In the genomic region with DNA sequence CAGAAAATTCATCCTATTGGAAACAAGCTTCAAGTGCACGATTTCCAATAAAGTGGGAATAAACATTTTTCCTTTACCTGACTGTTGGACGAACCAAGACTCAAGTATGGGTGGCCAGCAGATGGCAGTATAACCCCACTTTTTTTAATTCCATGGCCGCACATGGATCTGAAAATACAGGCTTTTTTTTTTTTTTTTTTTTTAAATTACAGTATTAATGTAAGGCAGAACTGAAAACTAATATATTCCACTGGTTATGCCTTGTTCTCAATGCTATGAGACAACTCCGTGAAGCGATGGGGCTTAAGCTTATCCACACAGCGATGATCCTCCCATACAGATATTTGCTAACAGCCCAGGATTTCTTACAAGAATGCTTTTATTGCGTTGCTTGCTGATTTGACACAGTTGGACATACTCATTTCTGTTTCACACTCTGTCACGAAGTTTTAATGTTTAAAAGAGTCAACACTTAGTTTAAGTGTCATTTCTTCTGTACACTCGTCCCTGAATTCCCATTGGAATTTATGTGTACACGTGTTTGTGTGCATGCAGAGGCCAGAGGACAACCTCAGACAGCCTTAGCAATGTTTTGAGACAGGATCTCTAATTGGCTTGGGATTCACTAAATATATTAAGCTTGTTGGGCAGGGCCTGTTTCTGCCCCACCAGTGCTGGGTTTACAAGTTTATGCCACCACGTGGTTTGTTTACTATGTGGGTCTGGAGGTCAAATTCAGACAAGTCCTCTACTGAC, we compare ENCODE assay signal across 8 mouse cellular contexts.
A peak's percentile ranks its signal among the peaks of the same experiment; 100 is the strongest.
DNase-seq lines count a peak whose midpoint lies in the region; ATAC-seq and TF ChIP-seq lines count a peak whose summit lies in the region.

No protein-coding gene starts in this region.

- no peak for ATAC-seq in intestine, postnatal 0 days
- ATAC-seq in intestine, embryonic 15.5 days = no peak
- ATAC-seq in hindbrain, embryonic 16.5 days = peak; percentile 74
- ATAC-seq in stomach, embryonic 14.5 days (ENCODE audit: insufficient number of reproducible peaks, insufficient read depth, low FRiP score, low read depth) = no peak

- peak overlapping the region; percentile 42 for H3K4me2 ChIP-seq in intestine, postnatal 0 days (replicated peaks; ENCODE audit: low read depth)
- H3K4me2 ChIP-seq in intestine, embryonic 15.5 days (replicated peaks) = no peak overlapping the region
- peak overlapping the region; percentile 34 for H3K4me2 ChIP-seq in hindbrain, embryonic 16.5 days (ENCODE audit: low read length)
- 0 out of 2 replicates have a peak overlapping the region, but pooled peaks have one; percentile 2 for H3K4me2 ChIP-seq in stomach, embryonic 14.5 days (replicated peaks; ENCODE audit: low read depth, low read length)

- H3K4me1 ChIP-seq in intestine, postnatal 0 days (replicated peaks; ENCODE audit: control insufficient read depth, insufficient read depth, low read length) = no peaks in the 10 kb centered on the region
- no peaks in the 10 kb centered on the region for H3K4me1 ChIP-seq in intestine, embryonic 15.5 days (replicated peaks)
- no peaks in the 10 kb centered on the region for H3K4me1 ChIP-seq in hindbrain, embryonic 16.5 days (ENCODE audit: control insufficient read depth, insufficient read depth, low read depth, low read length)
- no peaks in the 10 kb centered on the region for H3K4me1 ChIP-seq in stomach, embryonic 14.5 days (ENCODE audit: control insufficient read depth, insufficient read depth, low read length)

- no peak overlapping the region for H3K4me3 ChIP-seq in intestine, postnatal 0 days (ENCODE audit: low read depth, low read length)
- H3K4me3 ChIP-seq in intestine, embryonic 15.5 days (replicated peaks) = no peak overlapping the region
- H3K4me3 ChIP-seq in hindbrain, embryonic 16.5 days (ENCODE audit: low read length) = no peak overlapping the region
- H3K4me3 ChIP-seq in stomach, embryonic 14.5 days (ENCODE audit: low read depth, low read length) = no peak overlapping the region

- H3K9me3 ChIP-seq in intestine, postnatal 0 days (ENCODE audit: control insufficient read depth) = no peaks in the 10 kb centered on the region
- no peaks in the 10 kb centered on the region for H3K9me3 ChIP-seq in intestine, embryonic 15.5 days
- no peaks in the 10 kb centered on the region for H3K9me3 ChIP-seq in hindbrain, embryonic 16.5 days (ENCODE audit: control insufficient read depth, low read length)
- H3K9me3 ChIP-seq in stomach, embryonic 14.5 days (ENCODE audit: control insufficient read depth, low read depth, low read length) = no peaks in the 10 kb centered on the region

- WGBS in intestine, postnatal 0 days = 28% methylated on average over 11 of the region's 11 CpGs
- WGBS in intestine, embryonic 15.5 days = 31% methylated on average over 11 of the region's 11 CpGs
- WGBS in hindbrain, embryonic 16.5 days = 35% methylated on average over 11 of the region's 11 CpGs
- WGBS in stomach, embryonic 14.5 days = 33% methylated on average over 11 of the region's 11 CpGs

- DNase-seq in NIH3T3 (ENCODE audit: low read depth) = peak; percentile 83
- peak; percentile 79 for DNase-seq in embryo, embryonic 11 days
- DNase-seq in lung, postnatal 14 days = peak; percentile 15
- no peak for DNase-seq in ovary, adult 18-20 months (ENCODE audit: low spot score)

- no peaks in the 10 kb centered on the region for H3K36me3 ChIP-seq in intestine, postnatal 0 days (ENCODE audit: control insufficient read depth, insufficient read depth)
- H3K36me3 ChIP-seq in intestine, embryonic 15.5 days = no peaks in the 10 kb centered on the region
- no peaks in the 10 kb centered on the region for H3K36me3 ChIP-seq in hindbrain, embryonic 16.5 days (ENCODE audit: control insufficient read depth, insufficient read depth, low read length)
- H3K36me3 ChIP-seq in stomach, embryonic 14.5 days (ENCODE audit: control insufficient read depth, insufficient read depth, low read length) = no peaks in the 10 kb centered on the region

- peak; percentile 69 for TF ChIP-seq CTCF in intestine, postnatal 0 days (IDR thresholded peaks at IDR 0.05; ENCODE audit: low read depth)

- H3K9ac ChIP-seq in intestine, postnatal 0 days (ENCODE audit: low read depth, low read length) = no peak overlapping the region
- H3K9ac ChIP-seq in intestine, embryonic 15.5 days = no peak overlapping the region
- H3K9ac ChIP-seq in hindbrain, embryonic 16.5 days (ENCODE audit: low read depth, low read length) = no peak overlapping the region
- no peak overlapping the region for H3K9ac ChIP-seq in stomach, embryonic 14.5 days (replicated peaks; ENCODE audit: low read depth, low read length)

- no peak overlapping the region for H3K27ac ChIP-seq in intestine, postnatal 0 days (ENCODE audit: low read depth, low read length)
- H3K27ac ChIP-seq in intestine, embryonic 15.5 days = no peak overlapping the region
- no peak overlapping the region for H3K27ac ChIP-seq in hindbrain, embryonic 16.5 days (ENCODE audit: low read depth, low read length)
- H3K27ac ChIP-seq in stomach, embryonic 14.5 days (ENCODE audit: low read length) = no peak overlapping the region

- H3K27me3 ChIP-seq in intestine, postnatal 0 days (replicated peaks; ENCODE audit: control insufficient read depth, insufficient read depth, low read length) = no peaks in the 10 kb centered on the region
- H3K27me3 ChIP-seq in intestine, embryonic 15.5 days (replicated peaks) = no peaks in the 10 kb centered on the region
- no peaks in the 10 kb centered on the region for H3K27me3 ChIP-seq in hindbrain, embryonic 16.5 days (replicated peaks; ENCODE audit: control insufficient read depth, insufficient read depth, low read length)
- H3K27me3 ChIP-seq in stomach, embryonic 14.5 days (ENCODE audit: control insufficient read depth, insufficient read depth, low read length) = no peaks in the 10 kb centered on the region
